Mouse (Mus musculus) olfactory bulb, adult 2 months (tissue): ENCODE data around the gene Pmpca.

ENCODE experiments used
- CTCF ChIP-seq: fragments of 200-500 bp; IDR thresholded peaks from 2 replicates; pipeline ENCODE4 v1.5.1; 2012; ENCODE audit warnings: low read depth, mild to moderate bottlenecking, low read length, moderate library complexity; ENCODE audit not compliant: insufficient read depth
- POLR2A ChIP-seq: fragments of 200-500 bp; IDR thresholded peaks from 2 replicates; pipeline ENCODE4 v1.6.1; 2012; ENCODE audit warnings: mild to moderate bottlenecking, low read depth, low read length, moderate library complexity; ENCODE audit not compliant: insufficient read depth

DNA sequence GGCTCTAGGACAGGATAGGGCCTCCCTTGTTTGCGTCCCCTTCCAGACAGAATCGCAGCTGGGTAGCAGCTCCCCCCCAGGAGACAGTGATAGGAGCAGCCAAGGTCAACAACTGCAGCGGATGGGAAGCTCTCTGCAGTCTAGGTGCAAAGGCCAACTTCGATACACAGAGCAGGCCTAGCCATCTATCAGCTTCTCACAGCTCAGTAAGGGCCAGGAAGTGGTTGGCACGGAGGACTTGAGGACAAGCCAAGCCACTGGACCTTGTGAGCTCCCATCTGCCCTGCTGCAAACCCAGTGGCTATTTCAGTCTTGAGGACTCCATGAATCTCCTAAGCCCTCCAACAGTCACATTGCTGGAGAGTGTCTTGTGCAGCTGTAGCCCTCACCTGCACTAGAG is 10.5 kb downstream of the Pmpca start:
- TF ChIP-seq POLR2A = no peak
- TF ChIP-seq CTCF = no peak
